Mouse (Mus musculus): ENCODE measurements around the gene Coro1c. TPM values are rescaled to one million over a fixed set of nuclear protein-coding genes. Genes with fewer than 3 reads are reported as not detected.

Gene Coro1c
- polyA plus RNA-seq, 1 experiment from 2014 or later = 141 TPM

GRCm38 (mm10) chr5:113943328-113943727, 34.8 kb upstream of the Coro1c start:
- Histone ChIP-seq H3K4me1 (replicated peaks) (peaks cover 11% of the 10 kb centered on the region; the same call in 1 of the 2 replicates), H3K9me3 (replicated peaks) (no peaks in the 10 kb centered on the region), H3K27me3 (replicated peaks) (no peaks in the 10 kb centered on the region), H3K36me3 (peaks cover 90% of the 10 kb centered on the region), H3K27ac (ENCODE audit: poor library complexity, severe bottlenecking) (no peak overlapping the region), H3K9ac (no peak overlapping the region), H3K4me3 (no peak overlapping the region), H3K4me2 (no peak overlapping the region)
- ATAC-seq (ENCODE audit: insufficient number of reproducible peaks, low FRiP score) = no peak
- WGBS = 81% methylated on average over 12 of the region's 12 CpGs

- Histone ChIP-seq H3K9me3 (replicated peaks) (no peaks in the 10 kb centered on the region), H3K36me3 (peaks cover 82% of the 10 kb centered on the region), H3K27me3 (replicated peaks) (no peaks in the 10 kb centered on the region), H3K4me2 (no peak overlapping the region), H3K9ac (no peak overlapping the region), H3K27ac (ENCODE audit: poor library complexity, severe bottlenecking) (no peak overlapping the region), H3K4me1 (replicated peaks) (peaks cover 18% of the 10 kb centered on the region), H3K4me3 (no peak overlapping the region)
- 77% methylated on average over 12 of the region's 12 CpGs for WGBS
- ATAC-seq (ENCODE audit: insufficient number of reproducible peaks, low FRiP score) = no peak
Observed at GRCm38 (mm10) chr5:113942580-113942979, 34.0 kb upstream of the Coro1c start.

GRCm38 (mm10) chr5:113939263-113939900, 30.8 kb upstream of the Coro1c start:
- peaks cover 29% of the 10 kb centered on the region for H3K4me1 ChIP-seq (replicated peaks)
- H3K36me3 ChIP-seq = peaks cover 50% of the 10 kb centered on the region
- WGBS = 60% methylated on average over 12 of the region's 12 CpGs
- no peak overlapping the region for H3K9ac ChIP-seq
- H3K4me2 ChIP-seq = no peak overlapping the region
- H3K27me3 ChIP-seq (replicated peaks) = no peaks in the 10 kb centered on the region
- no peak overlapping the region for H3K4me3 ChIP-seq
- H3K9me3 ChIP-seq (replicated peaks) = no peaks in the 10 kb centered on the region
- no peak overlapping the region for H3K27ac ChIP-seq (ENCODE audit: poor library complexity, severe bottlenecking)
- no peak for ATAC-seq (ENCODE audit: insufficient number of reproducible peaks, low FRiP score)

GRCm38 (mm10) chr5:113937650-113938049, 29.1 kb upstream of the Coro1c start:
- Histone ChIP-seq H3K27me3 (replicated peaks) (no peaks in the 10 kb centered on the region), H3K4me3 (no peak overlapping the region), H3K9ac (peak overlapping the region; percentile 37; the same call in 1 of the 2 replicates), H3K36me3 (peaks cover 33% of the 10 kb centered on the region), H3K9me3 (replicated peaks) (no peaks in the 10 kb centered on the region), H3K4me1 (replicated peaks) (peaks cover 39% of the 10 kb centered on the region), H3K27ac (ENCODE audit: poor library complexity, severe bottlenecking) (peak overlapping the region; percentile 44; the same call in 1 of the 2 replicates), H3K4me2 (no peak overlapping the region)
- no peak for ATAC-seq (ENCODE audit: insufficient number of reproducible peaks, low FRiP score)
- WGBS = 41% methylated on average over 7 of the region's 7 CpGs

- Histone ChIP-seq H3K27ac (ENCODE audit: poor library complexity, severe bottlenecking) (peak overlapping the region; percentile 42), H3K9ac (no peak overlapping the region), H3K27me3 (replicated peaks) (no peaks in the 10 kb centered on the region), H3K4me3 (no peak overlapping the region), H3K36me3 (no peaks in the 10 kb centered on the region), H3K4me1 (replicated peaks) (peaks cover 47% of the 10 kb centered on the region), H3K4me2 (peak overlapping the region; percentile 31), H3K9me3 (replicated peaks) (peaks cover 2% of the 10 kb centered on the region; the same call in 1 of the 2 replicates)
- no peak for ATAC-seq (ENCODE audit: insufficient number of reproducible peaks, low FRiP score)
- 26% methylated on average over 6 of the region's 6 CpGs for WGBS
Observed at GRCm38 (mm10) chr5:113933889-113934288, 25.3 kb upstream of the Coro1c start.

GRCm38 (mm10) chr5:113933480-113933879, 24.9 kb upstream of the Coro1c start:
- H3K4me1 ChIP-seq (replicated peaks) = peaks cover 43% of the 10 kb centered on the region

GRCm38 (mm10) chr5:113932310-113932709, 23.8 kb upstream of the Coro1c start:
- no peaks in the 10 kb centered on the region for H3K27me3 ChIP-seq (replicated peaks)
- WGBS = 72% methylated on average over 3 of the region's 3 CpGs
- H3K27ac ChIP-seq (ENCODE audit: poor library complexity, severe bottlenecking) = no peak overlapping the region
- peaks cover 31% of the 10 kb centered on the region for H3K4me1 ChIP-seq (replicated peaks)
- H3K4me2 ChIP-seq = no peak overlapping the region
- H3K36me3 ChIP-seq = no peaks in the 10 kb centered on the region
- no peak overlapping the region for H3K4me3 ChIP-seq
- peaks cover 12% of the 10 kb centered on the region for H3K9me3 ChIP-seq (replicated peaks)
- H3K9ac ChIP-seq = no peak overlapping the region
- no peak for ATAC-seq (ENCODE audit: insufficient number of reproducible peaks, low FRiP score)

More at GRCm38 (mm10) chr5:113933480-113933879, 24.9 kb upstream of the Coro1c start:
- Histone ChIP-seq H3K4me2 (peak overlapping the region; percentile 31), H3K9me3 (replicated peaks) (peaks cover 5% of the 10 kb centered on the region; the same call in 1 of the 2 replicates), H3K36me3 (no peaks in the 10 kb centered on the region), H3K4me3 (no peak overlapping the region), H3K27me3 (replicated peaks) (no peaks in the 10 kb centered on the region), H3K27ac (ENCODE audit: poor library complexity, severe bottlenecking) (peak overlapping the region; percentile 42), H3K9ac (no peak overlapping the region)
- ATAC-seq (ENCODE audit: insufficient number of reproducible peaks, low FRiP score) = no peak
- WGBS = 72% methylated on average over 4 of the region's 4 CpGs

GRCm38 (mm10) chr5:113930648-113931609, 22.4 kb upstream of the Coro1c start:
- Histone ChIP-seq H3K9ac (peak overlapping the region; percentile 57), H3K4me1 (replicated peaks) (peaks cover 31% of the 10 kb centered on the region), H3K27ac (ENCODE audit: poor library complexity, severe bottlenecking) (peak overlapping the region; percentile 93), H3K9me3 (replicated peaks) (peaks cover 13% of the 10 kb centered on the region), H3K4me2 (peak overlapping the region; percentile 51), H3K4me3 (peak overlapping the region; percentile 8; the same call in 1 of the 2 replicates), H3K27me3 (replicated peaks) (no peaks in the 10 kb centered on the region), H3K36me3 (no peaks in the 10 kb centered on the region)
- 23% methylated on average over 18 of the region's 18 CpGs for WGBS
- ATAC-seq (ENCODE audit: insufficient number of reproducible peaks, low FRiP score) = peak; percentile 67

- Histone ChIP-seq H3K4me2 (peak overlapping the region; percentile 15; the same call in 1 of the 2 replicates), H3K9me3 (replicated peaks) (peaks cover 13% of the 10 kb centered on the region), H3K27me3 (replicated peaks) (no peaks in the 10 kb centered on the region), H3K4me1 (replicated peaks) (peaks cover 37% of the 10 kb centered on the region), H3K27ac (ENCODE audit: poor library complexity, severe bottlenecking) (peak overlapping the region; percentile 93), H3K4me3 (no peak overlapping the region), H3K36me3 (no peaks in the 10 kb centered on the region), H3K9ac (no peak overlapping the region)
- 42% methylated on average over 10 of the region's 10 CpGs for WGBS
- 0 out of 2 replicates have a peak, but pooled peaks have one; percentile 16 for ATAC-seq (ENCODE audit: insufficient number of reproducible peaks, low FRiP score)
Observed at GRCm38 (mm10) chr5:113929950-113930647, 21.5 kb upstream of the Coro1c start.

GRCm38 (mm10) chr5:113929526-113929925, 21.0 kb upstream of the Coro1c start:
- 0 out of 2 replicates have a peak overlapping the region, but pooled peaks have one; percentile 15 for H3K4me2 ChIP-seq

More at GRCm38 (mm10) chr5:113929526-113929925, 21.0 kb upstream of the Coro1c start:
- Histone ChIP-seq H3K9ac (no peak overlapping the region), H3K4me3 (no peak overlapping the region), H3K27me3 (replicated peaks) (no peaks in the 10 kb centered on the region), H3K9me3 (replicated peaks) (peaks cover 13% of the 10 kb centered on the region), H3K27ac (ENCODE audit: poor library complexity, severe bottlenecking) (peak overlapping the region; percentile 93; the same call in 1 of the 2 replicates), H3K4me1 (replicated peaks) (peaks cover 33% of the 10 kb centered on the region), H3K36me3 (no peaks in the 10 kb centered on the region)
- 55% methylated on average over 10 of the region's 10 CpGs for WGBS
- no peak for ATAC-seq (ENCODE audit: insufficient number of reproducible peaks, low FRiP score)

Measured in heart, embryonic 12.5 days (tissue).